Comparison of ENCODE assay signal across 9 mouse cellular contexts in the genomic region with DNA sequence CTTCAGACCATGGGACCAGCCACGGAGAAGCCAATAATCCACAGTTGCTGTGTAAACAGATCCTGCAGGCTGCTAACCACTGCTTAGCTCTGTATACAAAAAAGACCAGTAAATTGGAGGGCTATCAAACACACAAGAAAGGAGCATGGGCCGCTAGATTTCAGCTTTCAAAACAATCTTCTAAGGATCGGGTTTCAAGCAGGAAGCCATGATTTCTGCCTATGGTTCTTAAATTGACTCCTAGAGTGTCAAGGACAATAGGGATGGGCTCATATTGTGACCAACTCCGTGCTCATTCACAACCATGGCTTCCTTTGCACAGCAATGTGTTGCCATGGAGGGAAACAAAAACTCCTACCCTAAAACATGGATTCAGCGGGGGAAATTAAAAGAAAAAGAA. TPM values are rescaled to one million over a fixed set of nuclear protein-coding genes. Genes with fewer than 3 reads are reported as not detected.
DNase-seq lines count a peak whose midpoint lies in the region; ATAC-seq and TF ChIP-seq lines count a peak whose summit lies in the region.
"Had no signal": no experiment of that assay in that cellular context is flagged by ENCODE, and none has a peak within 500 bp of the region (broad histone marks: within the 10 kb centered on the region; RNA-seq: fewer than 3 reads in every experiment).

No protein-coding gene starts in this region.

- H3K36me3 ChIP-seq in heart, adult 2 months (ENCODE audit: control insufficient read depth, insufficient read depth, low read length), result no peaks in the 10 kb centered on the region
- H3K36me3 ChIP-seq in neural tube, embryonic 11.5 days (ENCODE audit: control insufficient read depth, insufficient read depth, low read length), result peaks cover 3% of the 10 kb centered on the region; the same call in 1 of the 2 replicates
- H3K36me3 ChIP-seq in limb, embryonic 12.5 days, result peaks cover 7% of the 10 kb centered on the region; the same call in 1 of the 2 replicates
- no peaks in the 10 kb centered on the region for H3K36me3 ChIP-seq in stomach, embryonic 16.5 days (ENCODE audit: control insufficient read depth, insufficient read depth, low read length)
- H3K36me3 ChIP-seq: liver, embryonic 15.5 days had no signal

- peaks cover 5% of the 10 kb centered on the region for H3K4me1 ChIP-seq in heart, adult 2 months (ENCODE audit: control insufficient read depth, insufficient read depth, low read length)
- peaks cover 5% of the 10 kb centered on the region for H3K4me1 ChIP-seq in neural tube, embryonic 11.5 days (ENCODE audit: control insufficient read depth, insufficient read depth, low read length)
- H3K4me1 ChIP-seq in limb, embryonic 12.5 days (replicated peaks), result peaks cover 27% of the 10 kb centered on the region
- H3K4me1 ChIP-seq in stomach, embryonic 16.5 days (ENCODE audit: control insufficient read depth, insufficient read depth, low read length), result peaks cover 17% of the 10 kb centered on the region

- no peak overlapping the region for H3K9ac ChIP-seq in heart, adult 2 months (ENCODE audit: low read depth, low read length)
- no peak overlapping the region; the same call in 1 of the 2 replicates for H3K9ac ChIP-seq in neural tube, embryonic 11.5 days (ENCODE audit: low read length)
- H3K9ac ChIP-seq in limb, embryonic 12.5 days (replicated peaks), result no peak overlapping the region
- peak overlapping the region; percentile 31 for H3K9ac ChIP-seq in stomach, embryonic 16.5 days (ENCODE audit: low read length)
- H3K9ac ChIP-seq: liver, embryonic 15.5 days had no signal

- peak overlapping the region; percentile 77 for H3K4me2 ChIP-seq in neural tube, embryonic 11.5 days (ENCODE audit: low read depth)
- H3K4me2 ChIP-seq in limb, embryonic 12.5 days, result peak overlapping the region; percentile 89
- peak overlapping the region; percentile 89 for H3K4me2 ChIP-seq in stomach, embryonic 16.5 days (ENCODE audit: low read depth, low read length)
- H3K4me2 ChIP-seq: liver, embryonic 15.5 days had no signal

- no peak for DNase-seq in heart, adult 2 months
- DNase-seq in heart, postnatal 4 days, result no peak
- DNase-seq in neural tube, embryonic 11.5 days (ENCODE audit: low spot score), result no peak
- DNase-seq in neural tube, embryonic 10.5 days (ENCODE audit: extremely low spot score, low spot score), result no peak
- no peak for DNase-seq in right cerebral cortex, postnatal 36 days (ENCODE audit: low spot score in 2 of 2)
- DNase-seq in cerebellum, postnatal 14 days, result no peak

- peak overlapping the region; percentile 13; the same call in 1 of the 2 replicates for H3K4me3 ChIP-seq in heart, adult 2 months
- peak overlapping the region; percentile 93 for H3K4me3 ChIP-seq in neural tube, embryonic 11.5 days (ENCODE audit: low read depth, low read length)
- H3K4me3 ChIP-seq in limb, embryonic 12.5 days (replicated peaks), result peak overlapping the region; percentile 85; the same call in 1 of the 2 replicates
- peak overlapping the region; percentile 84 for H3K4me3 ChIP-seq in stomach, embryonic 16.5 days (replicated peaks; ENCODE audit: low read length)
- H3K4me3 ChIP-seq: liver, embryonic 15.5 days had no signal

- ATAC-seq in neural tube, embryonic 11.5 days (ENCODE audit: insufficient read depth, low FRiP score, low TSS enrichment), result no peak
- ATAC-seq in limb, embryonic 12.5 days (ENCODE audit: insufficient number of reproducible peaks, insufficient read depth, low FRiP score, low TSS enrichment, low read depth), result no peak
- no peak for ATAC-seq in stomach, embryonic 16.5 days (ENCODE audit: insufficient read depth, low FRiP score)

- no peaks in the 10 kb centered on the region; the same call in 1 of the 2 replicates for H3K79me2 ChIP-seq in heart, adult 2 months (replicated peaks; ENCODE audit: control insufficient read depth, insufficient read depth, low read length)

- WGBS in heart, adult 2 months, result 42% methylated on average over 5 of the region's 5 CpGs
- 9% methylated on average over 5 of the region's 5 CpGs for WGBS in neural tube, embryonic 11.5 days
- 27% methylated on average over 5 of the region's 5 CpGs for WGBS in limb, embryonic 12.5 days
- WGBS in stomach, embryonic 16.5 days, result 17% methylated on average over 5 of the region's 5 CpGs

- no peaks in the 10 kb centered on the region for H3K27me3 ChIP-seq in heart, adult 2 months (ENCODE audit: control insufficient read depth, insufficient read depth, low read length)
- H3K27me3 ChIP-seq in neural tube, embryonic 11.5 days (ENCODE audit: control insufficient read depth, insufficient read depth, low read length), result no peaks in the 10 kb centered on the region
- peaks cover 3% of the 10 kb centered on the region; the same call in 1 of the 2 replicates for H3K27me3 ChIP-seq in limb, embryonic 12.5 days
- no peaks in the 10 kb centered on the region for H3K27me3 ChIP-seq in stomach, embryonic 16.5 days (ENCODE audit: control insufficient read depth, insufficient read depth, low read length)

- no peak for TF ChIP-seq POLR2A in heart, adult 2 months (IDR thresholded peaks at IDR 0.05; ENCODE audit: insufficient read depth, low read depth, low read length)

- no peak for TF ChIP-seq CTCF in heart, adult 2 months (IDR thresholded peaks at IDR 0.05)

- intact Hi-C loops in heart, adult 2 months (cut with DNase I), result no loop called here

- peak overlapping the region; percentile 16; the same call in 1 of the 2 replicates for H3K27ac ChIP-seq in heart, adult 2 months
- no peak overlapping the region; the same call in 1 of the 2 replicates for H3K27ac ChIP-seq in neural tube, embryonic 11.5 days (ENCODE audit: low read depth, low read length)
- no peak overlapping the region for H3K27ac ChIP-seq in limb, embryonic 12.5 days
- no peak overlapping the region for H3K27ac ChIP-seq in stomach, embryonic 16.5 days (ENCODE audit: low read length)
- H3K27ac ChIP-seq: liver, embryonic 15.5 days had no signal

- H3K9me3 ChIP-seq in neural tube, embryonic 11.5 days (ENCODE audit: control insufficient read depth, low read length), result no peaks in the 10 kb centered on the region
- H3K9me3 ChIP-seq in limb, embryonic 12.5 days, result no peaks in the 10 kb centered on the region
- H3K9me3 ChIP-seq in stomach, embryonic 16.5 days (replicated peaks; ENCODE audit: control insufficient read depth, low read length), result no peaks in the 10 kb centered on the region
- H3K9me3 ChIP-seq: liver, embryonic 15.5 days had no signal

- TF ChIP-seq EP300 in heart, adult 2 months (IDR thresholded peaks at IDR 0.05; ENCODE audit: insufficient read depth, low read depth, low read length), result no peak

RNA-seq across cellular contexts. Expression of gene Arl4c, which starts 3.1 kb away (rescaled TPM):
- total RNA-seq in heart, adult 2 months (2021), result 1 to 10 TPM; 4.5 to 4.9 TPM
- polyA plus RNA-seq in heart, adult 2 months (2012; rRNA removed), result 3.4 and 3.6 TPM in 2 replicates
- 10 to 100 TPM; 33.0 to 34.9 TPM for total RNA-seq in heart, postnatal 4 days (2021)
- polyA plus RNA-seq in neural tube, embryonic 11.5 days (2014; fragmentation: Nextera tagmentation; extraction: Ambion mirVana), result 10.5 and 11.8 TPM in 2 replicates
- 16.3 and 17.7 TPM in 2 replicates for polyA plus RNA-seq in limb, embryonic 12.5 days (2016; fragmentation: Nextera tagmentation; extraction: Ambion mirVana)
- 6.6 and 6.9 TPM in 2 replicates for polyA plus RNA-seq in stomach, embryonic 16.5 days (2015; fragmentation: Nextera tagmentation; extraction: Ambion mirVana)

Comparison
In these comparisons a context has a peak if more than half of its experiments do, and no peak if none do; other contexts are left out.
1. H3K4me3 ChIP-seq: peak in every context shown above with its lines; median percentile 93 in neural tube, embryonic 11.5 days; 85 in limb, embryonic 12.5 days; 84 in stomach, embryonic 16.5 days; 13 in heart, adult 2 months.